Mouse (Mus musculus) ovary, postnatal 10 days (tissue): ENCODE measurements around the gene Tas2r113.
"Not testable (repeated sequence)": the region's sequence is repeated elsewhere in the genome, so short reads cannot be mapped to it uniquely, and the experiment has no call there.

ENCODE experiments used
- DNase-seq: peaks from one replicate; pipeline ENCODE4 v3.0.0; 2022; ENCODE audit warnings: low spot score

The Tas2r113 gene

DNA sequence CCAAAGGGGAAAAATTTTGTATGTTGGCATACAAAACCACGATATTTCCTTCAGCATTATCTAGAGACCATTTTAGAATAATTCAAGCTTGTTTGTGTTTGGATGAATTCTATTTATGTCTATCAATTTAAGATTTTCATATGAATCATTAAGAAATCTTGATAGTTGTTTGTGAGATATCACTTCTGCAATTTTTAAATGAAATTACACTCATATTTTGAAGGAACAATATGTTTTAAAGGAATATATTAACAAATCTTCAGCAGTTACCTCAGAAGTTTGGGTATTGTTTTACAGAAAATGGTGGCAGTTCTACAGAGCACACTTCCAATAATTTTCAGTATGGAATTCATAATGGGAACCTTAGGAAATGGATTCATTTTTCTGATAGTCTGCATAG is at the start of gene Tas2r113:
Gene Tas2r113 (plus strand): TSS at position 301 of the 400 bp plus-strand sequence.
- DNase-seq: no peak

DNA sequence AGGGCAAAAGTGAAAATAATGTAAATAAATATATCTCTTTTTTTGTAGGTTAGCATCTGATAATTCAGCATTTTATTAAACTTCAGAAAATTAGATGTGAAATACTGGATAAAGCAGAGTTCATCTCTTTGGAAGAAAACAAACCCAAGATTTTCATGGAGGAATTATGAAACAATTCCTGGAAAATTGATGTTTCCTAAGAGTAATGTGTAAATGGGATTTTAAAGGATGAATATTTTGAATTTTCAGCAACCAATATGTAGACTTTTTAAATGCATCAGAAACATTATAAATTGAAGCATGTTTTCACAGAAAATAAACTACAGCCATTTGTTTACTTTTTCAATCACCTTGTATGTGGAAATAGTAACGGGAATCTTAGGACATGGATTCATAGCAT is 46.0 kb upstream of the Tas2r113 start, which contains the start of gene Tas2r123:
Gene Tas2r123 (plus strand): TSS at position 301 of the 400 bp plus-strand sequence.
- no peak for DNase-seq

DNA sequence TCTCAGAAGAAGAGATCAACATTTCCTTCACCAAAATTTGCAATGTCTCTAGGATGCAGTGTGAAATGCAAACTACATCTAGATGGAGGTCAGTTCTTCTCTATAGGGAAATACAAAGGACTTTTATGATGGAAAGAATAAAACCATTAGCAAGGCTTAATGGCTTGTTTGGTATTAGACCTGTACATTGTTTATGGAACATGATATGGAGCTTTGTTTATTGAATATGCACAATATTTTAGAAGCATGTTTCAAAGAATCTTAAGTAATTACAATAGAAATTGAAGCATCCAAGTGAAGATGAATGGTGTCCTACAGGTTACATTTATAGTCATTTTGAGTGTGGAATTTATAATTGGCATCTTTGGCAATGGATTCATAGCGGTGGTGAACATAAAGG is 37.7 kb upstream of the Tas2r113 start, which contains the start of gene Tas2r116:
Gene Tas2r116 (plus strand): TSS at position 301 of the 400 bp plus-strand sequence.
- no peak for DNase-seq

DNA sequence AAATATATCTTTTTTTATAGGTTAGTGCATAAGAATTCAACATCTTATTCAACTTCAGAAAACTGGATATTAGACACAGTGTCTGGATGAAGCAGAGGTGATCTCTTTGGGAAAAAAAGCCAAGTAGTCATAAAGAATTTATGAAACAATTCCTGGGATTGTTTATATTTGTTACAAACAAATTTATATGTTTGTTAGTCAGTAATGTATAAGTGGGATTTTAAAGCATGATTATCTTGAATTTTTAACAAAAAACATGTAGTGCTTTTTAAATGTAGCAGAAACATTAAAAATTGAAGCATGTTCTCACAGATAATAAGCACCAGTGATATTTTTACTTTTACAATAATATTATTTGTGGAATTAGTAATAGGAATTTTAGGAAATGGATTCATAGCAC is 25.1 kb upstream of the Tas2r113 start, which contains the start of gene Tas2r110:
Gene Tas2r110 (plus strand): TSS at position 301 of the 400 bp plus-strand sequence.
- no peak for DNase-seq

DNA sequence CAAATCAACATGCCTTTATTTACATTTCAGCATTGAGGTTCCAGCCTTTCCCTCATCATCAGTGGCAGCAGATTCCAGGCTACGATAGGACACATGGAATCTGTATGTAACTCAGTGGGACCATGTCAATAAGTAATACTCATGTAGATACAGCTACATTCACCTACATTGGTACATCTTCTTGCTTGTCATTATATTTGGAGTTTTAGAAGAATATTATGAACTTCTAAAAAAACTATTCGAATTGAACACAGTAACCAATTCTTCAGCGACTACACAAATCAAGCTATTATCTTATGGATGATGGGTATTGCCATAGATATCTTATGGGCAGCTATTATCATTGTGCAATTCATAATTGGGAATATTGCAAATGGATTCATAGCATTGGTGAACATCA is 16.5 kb downstream of the Tas2r113 start, which contains the start of gene Tas2r125:
Gene Tas2r125 (plus strand): TSS at position 301 of the 400 bp plus-strand sequence.
- no peak for DNase-seq

DNA sequence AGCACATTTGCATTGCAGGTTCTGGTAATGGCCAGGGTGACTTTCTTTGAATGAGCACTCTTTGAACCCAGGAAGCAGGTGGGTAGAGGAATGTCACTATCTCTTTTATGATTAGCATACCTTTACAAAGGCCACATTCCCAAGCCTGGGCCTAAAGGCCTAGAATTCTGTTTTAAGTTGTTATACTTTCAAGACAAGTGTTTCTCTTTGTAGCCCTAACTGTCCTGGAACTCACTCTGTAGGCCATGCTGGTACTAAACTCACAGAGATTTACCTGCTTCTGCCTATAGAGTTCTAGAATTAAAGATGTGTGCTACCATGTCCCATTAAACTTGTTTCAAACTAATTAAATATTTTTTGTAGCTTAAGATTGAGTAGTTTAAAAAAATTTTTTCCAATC is 48.6 kb downstream of the Tas2r113 start:
- not testable (repeated sequence) for DNase-seq
